Mouse (Mus musculus): ENCODE measurements around the gene Gm3573. TPM values are rescaled to one million over a fixed set of nuclear protein-coding genes. Genes with fewer than 3 reads are reported as not detected.

Gene Gm3573
- not detected in 4 replicates for total RNA-seq (2023; ENCODE audit: inconsistent age)

DNA sequence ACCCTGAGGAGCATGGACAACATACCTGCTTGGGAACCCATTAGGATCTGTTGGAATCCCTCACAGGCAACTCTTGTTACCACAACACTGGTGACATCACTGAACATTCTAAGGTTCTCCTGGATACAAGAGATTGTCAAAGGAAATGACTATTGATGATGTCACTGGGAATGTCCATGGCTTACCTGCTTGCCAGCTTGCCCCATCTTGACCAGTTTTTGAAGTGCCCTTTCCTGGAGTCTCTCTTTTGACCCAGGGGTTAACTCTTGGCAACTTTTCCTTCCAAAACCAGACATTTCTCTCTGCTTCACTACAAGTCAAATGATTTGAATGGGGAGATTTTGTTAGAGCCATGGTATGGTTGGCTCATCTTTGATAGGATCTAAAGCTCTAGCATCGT is at the start of gene Gm3573:
Gene Gm3573, minus strand, starts transcription at position 101 of the 400 bp plus-strand sequence.

GRCm38 (mm10) chr14:42162522-42162921 is 28.1 kb downstream of the Gm3573 start, which contains the start of gene Gm17027:
Gene Gm17027 (minus strand): TSS chr14:42162622.

Other genes with a start within 250 kb of the Gm3573 start
- gene 1700024B05Rik, start 246.8 kb downstream of the Gm3573 start, total RNA-seq (2023; ENCODE audit: inconsistent age) = not detected in 4 replicates
- not detected in 4 replicates for gene Gm6401, start 222.9 kb downstream of the Gm3573 start, total RNA-seq (2023; ENCODE audit: inconsistent age)
- not detected in 4 replicates for gene Gm3543, start 207.5 kb downstream of the Gm3573 start, total RNA-seq (2023; ENCODE audit: inconsistent age)
- not detected in 4 replicates for gene Gm7951, start 73.4 kb downstream of the Gm3573 start, total RNA-seq (2023; ENCODE audit: inconsistent age)
- not detected in 4 replicates for gene Gm17027, start 28.2 kb downstream of the Gm3573 start, total RNA-seq (2023; ENCODE audit: inconsistent age)
- gene Gm17026, start 69.3 kb upstream of the Gm3573 start, total RNA-seq (2023; ENCODE audit: inconsistent age) = not detected in 4 replicates
- not detected in 4 replicates for gene Gm9611, start 106.6 kb upstream of the Gm3573 start, total RNA-seq (2023; ENCODE audit: inconsistent age)
- not detected in 4 replicates for gene Gm7995, start 119.4 kb upstream of the Gm3573 start, total RNA-seq (2023; ENCODE audit: inconsistent age)
- gene Gm8005, start 248.9 kb upstream of the Gm3573 start, total RNA-seq (2023; ENCODE audit: inconsistent age) = not detected in 4 replicates

All from B cell, adult (primary cell).